Mouse (Mus musculus) CH12.LX (cell line): Measurements from ENCODE around the gene Ech1. TPM values are rescaled to one million over a fixed set of nuclear protein-coding genes. Genes with fewer than 3 reads are reported as not detected.

Experiments
- DNase-seq: peaks from one replicate; pipeline ENCODE4 v3.0.0-alpha.2; 2013; ENCODE audit errors: extremely low read depth
- H3K27ac ChIP-seq: 2 replicates; pipeline ENCODE4 v1.5.1; 2012; ENCODE audit warnings: low read depth, mild to moderate bottlenecking, control low read depth, moderate library complexity; ENCODE audit not compliant: insufficient read depth
- H3K27me3 ChIP-seq: replicated peaks from 2 replicates; pipeline ENCODE3; 2012; ENCODE audit warnings: inconsistent platforms
- H3K36me3 ChIP-seq, 2 experiments: replicated peaks in 1 of 2; 2 replicates each; pipeline versions ENCODE3 to v1.6.1; 2012; ENCODE audit warnings: inconsistent platforms in 1 of 2, low read length in 1 of 2, mild to moderate bottlenecking in 1 of 2, mixed read lengths in 1 of 2, moderate library complexity in 1 of 2; ENCODE audit not compliant: control insufficient read depth in 1 of 2, insufficient read depth in 1 of 2
- H3K4me1 ChIP-seq, 2 experiments: 2 replicates each; pipeline ENCODE4 v1.6.1; 2012; ENCODE audit warnings: inconsistent platforms in 1 of 2, moderate library complexity in 1 of 2; ENCODE audit not compliant: insufficient read depth in 2 of 2, control insufficient read depth in 1 of 2
- H3K4me2 ChIP-seq: 2 replicates; pipeline ENCODE4 v1.6.1; 2012; ENCODE audit warnings: low read depth, mild to moderate bottlenecking, control low read depth; ENCODE audit not compliant: poor library complexity, insufficient read depth, severe bottlenecking
- H3K4me3 ChIP-seq, 3 experiments: fragments of 150-350 bp in 1 of 3; sonication (generic) in 1 of 3; replicated peaks in 1 of 3; 2 replicates each; pipeline versions ENCODE3 to v1.5.1; 2011 to 2012; ENCODE audit warnings: low read depth in 2 of 3, low read length in 2 of 3, mild to moderate bottlenecking in 2 of 3, moderate library complexity in 2 of 3, control low read depth in 1 of 3, improper control_type of control experiment in 1 of 3, inconsistent platforms in 1 of 3, mixed read lengths in 1 of 3; ENCODE audit not compliant: poor library complexity in 1 of 3
- H3K79me2 ChIP-seq: replicated peaks from 2 replicates; pipeline ENCODE4 v1.6.1; 2012; ENCODE audit warnings: mild to moderate bottlenecking, moderate library complexity; ENCODE audit not compliant: control insufficient read depth, poor library complexity, insufficient read depth, severe bottlenecking; ENCODE audit errors: extremely low read depth
- H3K9ac ChIP-seq: 2 replicates; pipeline ENCODE4 v1.6.1; 2012; ENCODE audit warnings: low read depth, mild to moderate bottlenecking, control low read depth, moderate library complexity; ENCODE audit not compliant: insufficient read depth
- H3K9me3 ChIP-seq: replicated peaks from 2 replicates; pipeline ENCODE3; 2012; ENCODE audit warnings: low read length, inconsistent platforms, mixed read lengths
- BHLHE40 ChIP-seq: IDR thresholded peaks from 2 replicates; pipeline ENCODE4 v1.6.1; 2011; ENCODE audit warnings: mild to moderate bottlenecking, low read depth, low read length, improper control_type of control experiment
- CHD1 ChIP-seq: IDR thresholded peaks from 2 replicates; pipeline ENCODE4 v1.6.1; 2012; ENCODE audit warnings: low read depth, low read length, improper control_type of control experiment, inconsistent platforms
- CTCF ChIP-seq, 2 experiments: IDR thresholded peaks in 1 of 2; conservative IDR thresholded peaks in 1 of 2; 2 replicates each; pipeline ENCODE4 v1.5.1; 2011 to 2012; ENCODE audit warnings: low read depth in 2 of 2, low read length in 2 of 2, improper control_type of control experiment in 1 of 2, inconsistent platforms in 1 of 2, mild to moderate bottlenecking in 1 of 2, moderate library complexity in 1 of 2
- ELF1 ChIP-seq: IDR thresholded peaks from 2 replicates; pipeline ENCODE4 v1.6.1; 2014; ENCODE audit warnings: low read depth, mild to moderate bottlenecking, inconsistent platforms, low read length, improper control_type of control experiment
- GABPA ChIP-seq: IDR thresholded peaks from 2 replicates; pipeline ENCODE4 v1.6.1; 2012; ENCODE audit warnings: low read depth, low read length, improper control_type of control experiment, inconsistent platforms; ENCODE audit not compliant: insufficient replicate concordance
- IRF4 ChIP-seq: IDR thresholded peaks from 2 replicates; pipeline ENCODE4 v1.6.1; 2014; ENCODE audit warnings: low read depth, mild to moderate bottlenecking, inconsistent platforms, low read length, improper control_type of control experiment
- KAT2A ChIP-seq: IDR thresholded peaks from 2 replicates; pipeline ENCODE4 v1.6.1; 2012; ENCODE audit warnings: low read length, improper control_type of control experiment, inconsistent platforms; ENCODE audit not compliant: insufficient replicate concordance
- MAFK ChIP-seq: IDR thresholded peaks from 2 replicates; pipeline ENCODE4 v1.6.1; 2011; ENCODE audit warnings: low read length, improper control_type of control experiment; ENCODE audit not compliant: insufficient replicate concordance
- PAX5 ChIP-seq: IDR thresholded peaks from 2 replicates; pipeline ENCODE4 v1.6.1; 2012; ENCODE audit warnings: low read length, inconsistent platforms, mixed read lengths
- RCOR1 ChIP-seq: conservative IDR thresholded peaks from 2 replicates; pipeline ENCODE4 v1.6.1; 2012; ENCODE audit warnings: low read depth, mild to moderate bottlenecking, inconsistent platforms, low read length, improper control_type of control experiment
- USF1 ChIP-seq: IDR thresholded peaks from 2 replicates; pipeline ENCODE4 v1.6.1; 2014; ENCODE audit warnings: low read depth, mild to moderate bottlenecking, inconsistent platforms, low read length, improper control_type of control experiment
- ZNF384 ChIP-seq: IDR thresholded peaks from 2 replicates; pipeline ENCODE4 v1.6.1; 2012; ENCODE audit warnings: low read depth, low read length, improper control_type of control experiment, inconsistent platforms
- dilution Hi-C: fragments of 300-500 bp; cut with MboI; formaldehyde crosslinking; loops from 2 replicates; pipeline ENCODE4 v1.14.3; 2020; ENCODE audit warnings: low sequenced_read_pairs; ENCODE audit not compliant: extremely low pct_unique_long_range_greater_than_20kb, extremely low pct_ligation_motif_present
- in situ Hi-C: fragments of 300-500 bp; cut with MboI; formaldehyde crosslinking; loops from 3 replicates; pipeline ENCODE4 v1.14.3; 2019; ENCODE audit warnings: low sequenced_read_pairs, low pct_ligation_motif_present, low pct_unique_long_range_greater_than_20kb, mixed read lengths
- polyA plus RNA-seq: library from polyadenylated mRNA; unstranded; fragments of >175 nt; gene quantifications from 2 replicates; pipeline ENCODE4 v1.2.1, GENCODE M21; 2012; ENCODE audit warnings: low read depth; ENCODE audit not compliant: insufficient read length
- total RNA-seq, 2 experiments: library from RNA; depleted of rRNA; stranded (reverse); fragments of 300-350 nt in 1 of 2; fragments of >200 nt in 1 of 2; gene quantifications; 2 replicates each; pipeline ENCODE4 v1.2.3; 2012 to 2014

Ech1 gene
- total and polyA plus RNA-seq, 3 experiments = 67.6 to 124 (median 119) TPM

DNA sequence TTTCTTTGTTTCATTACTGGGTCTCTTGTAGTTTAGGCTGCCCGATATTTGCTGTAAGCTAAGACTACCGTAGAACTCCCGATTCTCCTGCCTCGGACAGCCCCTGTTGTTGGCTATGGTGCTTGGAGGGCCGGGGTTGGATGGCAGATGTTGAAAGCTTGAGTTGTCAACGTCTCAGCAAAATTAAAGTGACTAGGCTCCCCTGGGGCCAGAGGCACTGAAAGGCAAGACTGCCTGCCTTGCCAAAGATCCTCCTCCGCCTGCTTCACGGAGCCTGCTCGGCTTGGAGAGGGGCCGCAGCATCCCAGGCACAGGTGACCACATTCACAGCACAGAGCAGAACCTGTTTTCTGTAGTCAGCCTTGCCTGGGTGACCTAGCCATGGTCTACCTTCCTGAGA, 55.5 kb downstream of the Ech1 start:
- peaks cover 3 to 14% of the 10 kb centered on the region in 2 experiments; a peak in 3 of 4 replicates for H3K4me1 ChIP-seq
- dilution Hi-C loops = no loop called here

DNA sequence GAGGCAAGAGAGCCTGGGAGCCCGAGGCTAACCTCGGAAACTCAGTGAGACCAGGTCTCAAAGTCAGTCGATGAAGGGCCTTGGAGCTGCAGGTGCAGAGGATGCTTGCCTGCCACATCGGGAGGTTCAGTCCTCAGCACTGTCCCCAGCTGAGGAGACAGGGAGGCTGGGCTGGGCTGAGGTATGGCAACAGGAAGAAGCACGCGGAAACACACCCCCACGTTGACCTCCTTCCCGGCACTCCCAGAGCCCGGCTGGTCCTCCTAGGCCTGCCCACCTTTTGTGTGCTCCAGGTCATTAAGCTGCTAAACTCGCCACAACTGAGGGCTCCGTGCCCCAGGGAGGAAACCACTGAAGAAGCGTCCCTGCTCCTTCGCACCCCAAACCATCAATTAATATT, 56.2 kb downstream of the Ech1 start, which contains the start of gene Capn12:
Gene Capn12, plus strand, starts transcription at position 224 of the 400 bp plus-strand sequence.
- H3K4me2 ChIP-seq = no peak within 1 kb of the TSS
- dilution Hi-C loops = no loop called here
- no peaks in the 10 kb centered on the region for H3K27me3 ChIP-seq
- peaks cover 3 to 14% of the 10 kb centered on the region in 2 experiments; a peak in 3 of 4 replicates for H3K4me1 ChIP-seq
- no peak within 1 kb of the TSS for H3K4me3 ChIP-seq
- TF ChIP-seq CHD1 = no peak
- no peak for TF ChIP-seq GABPA
- no peak for TF ChIP-seq USF1
- TF ChIP-seq ELF1 = no peak
- no peak for TF ChIP-seq MAFK
- no peak for TF ChIP-seq BHLHE40
- no peak for TF ChIP-seq KAT2A
- in situ Hi-C loops = no loop called here
- no peak within 1 kb of the TSS for H3K9ac ChIP-seq
- no peaks in the 10 kb centered on the region for H3K79me2 ChIP-seq
- no peak for DNase-seq
- no peaks in the 10 kb centered on the region for H3K36me3 ChIP-seq
- no peak within 1 kb of the TSS for H3K27ac ChIP-seq
- no peaks in the 10 kb centered on the region for H3K9me3 ChIP-seq

More for the DNA sequence above, 55.5 kb downstream of the Ech1 start:
- in situ Hi-C loops = no loop called here
- H3K9me3 ChIP-seq = no peaks in the 10 kb centered on the region
- no peak overlapping the region for H3K27ac ChIP-seq
- no peak overlapping the region for H3K9ac ChIP-seq
- H3K27me3 ChIP-seq = no peaks in the 10 kb centered on the region
- DNase-seq = no peak
- no peak overlapping the region for H3K4me3 ChIP-seq
- H3K79me2 ChIP-seq = no peaks in the 10 kb centered on the region
- no peaks in the 10 kb centered on the region for H3K36me3 ChIP-seq
- no peak overlapping the region for H3K4me2 ChIP-seq
- no peak for TF ChIP-seq PAX5
- TF ChIP-seq CHD1 = no peak
- TF ChIP-seq ELF1 = no peak
- TF ChIP-seq CTCF (conservative IDR thresholded peaks at IDR 0.05 in 1 of 2, IDR thresholded peaks at IDR 0.05 in 1 of 2; ENCODE audit: low read depth in 2 of 2, low read length in 2 of 2) = no peak
- TF ChIP-seq RCOR1 = no peak
- no peak for TF ChIP-seq IRF4
- TF ChIP-seq ZNF384 = no peak

Other genes starting within 250 kb of the Ech1 start
- gene Samd4b, start 227.1 kb upstream of the Ech1 start, total RNA-seq (2012; rRNA removed) = 7.7 and 10.0 TPM in 2 replicates
- gene Samd4b, start 227.1 kb upstream of the Ech1 start, total RNA-seq (2014; rRNA removed) = 2.7 and 3.7 TPM in 2 replicates
- 18.0 and 24.6 TPM in 2 replicates for gene Samd4b, start 227.1 kb upstream of the Ech1 start, polyA plus RNA-seq
- gene Pak4, start 227.0 kb upstream of the Ech1 start, total RNA-seq (2012; rRNA removed) = 8.3 and 10.7 TPM in 2 replicates
- 6.7 and 7.5 TPM in 2 replicates for gene Pak4, start 227.0 kb upstream of the Ech1 start, total RNA-seq (2014; rRNA removed)
- 10.5 and 11.2 TPM in 2 replicates for gene Pak4, start 227.0 kb upstream of the Ech1 start, polyA plus RNA-seq
- gene Acp7, start 193.9 kb upstream of the Ech1 start, total RNA-seq (2012; rRNA removed) = not detected in 2 replicates
- gene Acp7, start 193.9 kb upstream of the Ech1 start, total RNA-seq (2014; rRNA removed) = not detected in 2 replicates
- gene Acp7, start 193.9 kb upstream of the Ech1 start, polyA plus RNA-seq = not detected in 2 replicates
- gene Fbxo27, start 132.4 kb upstream of the Ech1 start, total RNA-seq (2012; rRNA removed) = not detected in 2 replicates
- not detected in 2 replicates for gene Fbxo27, start 132.4 kb upstream of the Ech1 start, total RNA-seq (2014; rRNA removed)
- not detected in 2 replicates for gene Fbxo27, start 132.4 kb upstream of the Ech1 start, polyA plus RNA-seq
- gene Fbxo17, start 108.4 kb upstream of the Ech1 start, total RNA-seq (2012; rRNA removed) = 0.13 and 0.25 TPM in 2 replicates
- gene Fbxo17, start 108.4 kb upstream of the Ech1 start, total RNA-seq (2014; rRNA removed) = not detected in 2 replicates
- 0.26 and 0.37 TPM in 2 replicates for gene Fbxo17, start 108.4 kb upstream of the Ech1 start, polyA plus RNA-seq
- gene Mrps12, start 83.4 kb upstream of the Ech1 start, total RNA-seq (2012; rRNA removed) = 112 and 137 TPM in 2 replicates
- gene Mrps12, start 83.4 kb upstream of the Ech1 start, total RNA-seq (2014; rRNA removed) = 85.9 and 91.6 TPM in 2 replicates
- gene Mrps12, start 83.4 kb upstream of the Ech1 start, polyA plus RNA-seq = 66.0 and 69.9 TPM in 2 replicates
- 16.7 and 17.1 TPM in 2 replicates for gene Sars2, start 83.2 kb upstream of the Ech1 start, total RNA-seq (2012; rRNA removed)
- 10.5 and 11.7 TPM in 2 replicates for gene Sars2, start 83.2 kb upstream of the Ech1 start, total RNA-seq (2014; rRNA removed)
- gene Sars2, start 83.2 kb upstream of the Ech1 start, polyA plus RNA-seq = 24.7 and 24.9 TPM in 2 replicates
- 0.17 TPM in 1 of 2 replicates, not detected in the other for gene Ccer2, start 69.0 kb upstream of the Ech1 start, total RNA-seq (2012; rRNA removed)
- not detected in 2 replicates for gene Ccer2, start 69.0 kb upstream of the Ech1 start, total RNA-seq (2014; rRNA removed)
- gene Ccer2, start 69.0 kb upstream of the Ech1 start, polyA plus RNA-seq = not detected in 2 replicates
- gene Sirt2, start 58.5 kb upstream of the Ech1 start, total RNA-seq (2012; rRNA removed) = 66.2 and 68.3 TPM in 2 replicates
- gene Sirt2, start 58.5 kb upstream of the Ech1 start, total RNA-seq (2014; rRNA removed) = 36.0 and 40.9 TPM in 2 replicates
- gene Sirt2, start 58.5 kb upstream of the Ech1 start, polyA plus RNA-seq = 124 and 128 TPM in 2 replicates
- 59.3 and 62.8 TPM in 2 replicates for gene Nfkbib, start 57.7 kb upstream of the Ech1 start, total RNA-seq (2012; rRNA removed)
- gene Nfkbib, start 57.7 kb upstream of the Ech1 start, total RNA-seq (2014; rRNA removed) = 24.6 and 30.5 TPM in 2 replicates
- 97.5 and 101 TPM in 2 replicates for gene Nfkbib, start 57.7 kb upstream of the Ech1 start, polyA plus RNA-seq
- 60.9 and 65.5 TPM in 2 replicates for gene Rinl, start 36.2 kb upstream of the Ech1 start, total RNA-seq (2012; rRNA removed)
- 41.5 and 46.1 TPM in 2 replicates for gene Rinl, start 36.2 kb upstream of the Ech1 start, total RNA-seq (2014; rRNA removed)
- 60.6 and 61.8 TPM in 2 replicates for gene Rinl, start 36.2 kb upstream of the Ech1 start, polyA plus RNA-seq
- gene Hnrnpl, start 16.7 kb upstream of the Ech1 start, total RNA-seq (2012; rRNA removed) = 296 and 342 TPM in 2 replicates
- 365 and 371 TPM in 2 replicates for gene Hnrnpl, start 16.7 kb upstream of the Ech1 start, total RNA-seq (2014; rRNA removed)
- 640 and 645 TPM in 2 replicates for gene Hnrnpl, start 16.7 kb upstream of the Ech1 start, polyA plus RNA-seq
- 3.9 and 7.0 TPM in 2 replicates for gene Lgals4, start 8.6 kb downstream of the Ech1 start, total RNA-seq (2012; rRNA removed)
- 2.6 and 3.6 TPM in 2 replicates for gene Lgals4, start 8.6 kb downstream of the Ech1 start, total RNA-seq (2014; rRNA removed)
- 6.5 and 7.2 TPM in 2 replicates for gene Lgals4, start 8.6 kb downstream of the Ech1 start, polyA plus RNA-seq
- gene Lgals7, start 38.6 kb downstream of the Ech1 start, total RNA-seq (2012; rRNA removed) = not detected in 2 replicates
- not detected in 2 replicates for gene Lgals7, start 38.6 kb downstream of the Ech1 start, total RNA-seq (2014; rRNA removed)
- gene Lgals7, start 38.6 kb downstream of the Ech1 start, polyA plus RNA-seq = not detected in 2 replicates
- gene Capn12, start 56.2 kb downstream of the Ech1 start, total RNA-seq (2012; rRNA removed) = 0.17 TPM in 2 replicates
- gene Capn12, start 56.2 kb downstream of the Ech1 start, total RNA-seq (2014; rRNA removed) = not detected in 2 replicates
- not detected in 2 replicates for gene Capn12, start 56.2 kb downstream of the Ech1 start, polyA plus RNA-seq
- gene Actn4, start 137.1 kb downstream of the Ech1 start, total RNA-seq (2012; rRNA removed) = 62.9 and 63.4 TPM in 2 replicates
- 45.9 and 56.9 TPM in 2 replicates for gene Actn4, start 137.1 kb downstream of the Ech1 start, total RNA-seq (2014; rRNA removed)
- gene Actn4, start 137.1 kb downstream of the Ech1 start, polyA plus RNA-seq = 127 and 145 TPM in 2 replicates
- 513 and 551 TPM in 2 replicates for gene Eif3k, start 156.6 kb downstream of the Ech1 start, total RNA-seq (2012; rRNA removed)
- 595 and 658 TPM in 2 replicates for gene Eif3k, start 156.6 kb downstream of the Ech1 start, total RNA-seq (2014; rRNA removed)
- gene Eif3k, start 156.6 kb downstream of the Ech1 start, polyA plus RNA-seq = 580 and 584 TPM in 2 replicates
- 183 and 195 TPM in 2 replicates for gene Map4k1, start 156.8 kb downstream of the Ech1 start, total RNA-seq (2012; rRNA removed)
- 112 and 114 TPM in 2 replicates for gene Map4k1, start 156.8 kb downstream of the Ech1 start, total RNA-seq (2014; rRNA removed)
- gene Map4k1, start 156.8 kb downstream of the Ech1 start, polyA plus RNA-seq = 395 and 401 TPM in 2 replicates